Mouse (Mus musculus) thymus, postnatal 36 days (tissue): ENCODE data around the gene Cnst.

Experiments
- DNase-seq, 2 experiments: peaks; one replicate each; pipeline ENCODE4 v3.0.0; 2022; ENCODE audit warnings: mixed read lengths in 2 of 2

Cnst gene

DNA sequence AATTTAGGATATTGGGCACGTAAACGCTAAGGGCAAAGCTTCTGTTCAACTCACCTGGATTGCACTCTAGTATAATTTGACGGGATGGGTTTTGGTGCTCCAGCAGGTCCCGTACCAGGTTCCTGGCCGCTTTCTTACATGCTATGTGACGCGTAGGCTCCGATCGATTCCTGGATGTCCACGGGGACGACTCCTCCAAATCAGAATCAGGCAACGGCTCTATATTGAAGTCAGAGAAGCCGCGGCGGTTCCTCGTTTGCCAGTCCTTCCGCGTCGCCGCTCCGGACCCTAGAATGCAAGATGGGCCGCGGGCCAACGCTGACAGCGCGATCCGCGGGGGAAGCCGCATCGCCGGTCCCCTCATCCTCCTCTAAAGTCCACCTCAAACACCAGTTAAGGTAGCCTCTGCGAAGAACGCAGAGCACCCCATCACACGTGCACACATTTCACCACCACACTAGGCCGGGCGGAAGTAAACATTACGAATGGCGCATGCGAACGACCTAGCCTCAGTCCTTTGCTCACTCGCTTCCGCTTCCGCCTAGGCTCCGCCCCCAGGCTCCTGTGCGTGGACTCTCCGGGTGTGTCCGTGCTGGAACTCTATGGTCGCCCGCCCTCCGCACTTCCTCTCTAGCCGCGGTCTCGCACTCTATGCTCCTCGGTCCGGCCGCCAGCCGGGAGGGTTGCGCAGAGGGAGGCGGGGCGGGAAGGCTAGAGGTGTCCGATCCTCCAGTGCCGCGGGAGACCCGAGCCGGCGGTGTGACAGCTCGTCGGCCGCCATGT is at the start of gene Cnst, which contains the start of gene Tfb2m:
Gene Cnst, plus strand, starts transcription at position 603 of the 783 bp plus-strand sequence.
Gene Tfb2m, minus strand, starts transcription at position 500 of the 783 bp plus-strand sequence.
- DNase-seq = peak; percentile 98

DNA sequence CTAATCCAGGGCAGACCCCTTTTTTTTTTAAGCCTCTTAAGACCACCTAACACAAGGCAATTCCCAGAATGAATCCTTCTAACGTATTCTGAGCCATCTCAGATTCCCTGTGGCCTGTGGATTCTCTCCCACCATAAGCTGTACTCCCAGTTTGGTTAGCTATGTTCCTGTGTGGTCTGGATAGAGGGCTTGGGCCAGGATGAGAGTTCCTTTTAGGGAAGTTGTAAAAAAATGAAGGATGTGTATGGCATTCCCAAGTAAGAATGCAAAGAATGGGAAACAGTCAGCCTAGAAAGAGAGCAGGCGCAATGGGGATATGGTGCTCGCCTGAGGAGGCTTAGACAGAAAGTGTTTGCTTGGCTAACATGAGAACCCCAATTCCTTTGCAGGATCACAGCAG is 46.9 kb upstream of the Cnst start:
- DNase-seq = no peak

DNA sequence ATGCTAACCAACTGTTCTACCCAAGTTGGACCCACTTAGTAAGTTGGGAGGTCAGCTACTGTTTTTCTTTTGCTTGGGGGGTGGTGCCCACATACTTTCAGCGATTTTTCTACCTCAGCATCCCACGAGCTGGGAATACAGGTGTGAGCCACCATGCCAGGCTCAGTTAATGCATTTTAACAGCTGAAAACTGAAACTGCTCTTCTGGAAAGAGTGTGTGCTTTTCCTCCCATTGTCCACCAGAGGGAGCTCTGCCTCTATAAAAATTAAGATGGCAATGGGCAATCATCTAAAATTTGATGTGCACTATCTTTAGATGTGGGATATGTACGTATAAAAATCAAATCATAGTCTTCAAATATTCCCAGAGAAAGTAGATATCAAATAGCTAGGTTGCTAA is 43.6 kb upstream of the Cnst start:
- DNase-seq = no peak

GRCm38 (mm10) chr1:179506530-179507315 is 39.4 kb upstream of the Cnst start:
- peak; percentile 15 to 21 for DNase-seq

- DNase-seq = no peak
These were observed 35.4 kb upstream of the Cnst start for GRCm38 (mm10) chr1:179510546-179511340.

GRCm38 (mm10) chr1:179511895-179512294 is 34.3 kb upstream of the Cnst start:
- no peak for DNase-seq

DNA sequence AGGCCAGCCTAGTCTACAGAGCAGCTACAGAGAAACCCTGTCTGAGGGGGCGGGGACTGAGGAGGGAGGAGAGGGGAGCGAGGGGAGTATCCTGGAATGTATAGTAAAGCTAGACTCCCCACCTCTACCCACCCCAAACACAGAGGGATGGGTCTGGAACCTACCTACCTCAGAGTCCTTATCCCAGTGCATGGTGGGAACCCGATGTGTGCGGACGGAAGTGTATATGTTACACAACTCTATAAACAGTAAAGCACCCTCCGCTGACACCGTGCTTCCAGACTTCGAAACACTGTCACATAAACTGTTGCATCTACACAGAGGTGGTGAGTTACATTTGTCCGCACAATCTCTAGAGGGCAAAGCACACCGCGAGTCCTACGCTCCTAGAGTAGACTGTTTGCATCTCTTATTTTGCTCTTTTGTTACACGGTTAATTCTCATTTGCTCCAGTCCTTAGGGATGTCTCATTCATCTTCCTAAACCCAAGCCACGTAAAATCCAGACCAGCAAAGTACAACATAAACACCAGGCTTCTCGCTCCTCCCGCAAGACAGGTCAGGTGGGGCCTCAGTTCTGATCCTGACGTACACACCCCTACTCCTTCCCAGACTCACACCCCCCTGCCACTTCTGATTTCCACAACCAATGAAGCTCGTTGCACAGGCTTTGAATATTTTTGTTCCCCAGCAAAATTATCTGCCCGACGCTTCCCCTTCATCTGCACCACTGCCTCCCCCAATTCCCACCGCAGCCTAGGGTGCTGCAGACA is 29.0 kb upstream of the Cnst start:
- DNase-seq = peak; percentile 27 to 33

DNA sequence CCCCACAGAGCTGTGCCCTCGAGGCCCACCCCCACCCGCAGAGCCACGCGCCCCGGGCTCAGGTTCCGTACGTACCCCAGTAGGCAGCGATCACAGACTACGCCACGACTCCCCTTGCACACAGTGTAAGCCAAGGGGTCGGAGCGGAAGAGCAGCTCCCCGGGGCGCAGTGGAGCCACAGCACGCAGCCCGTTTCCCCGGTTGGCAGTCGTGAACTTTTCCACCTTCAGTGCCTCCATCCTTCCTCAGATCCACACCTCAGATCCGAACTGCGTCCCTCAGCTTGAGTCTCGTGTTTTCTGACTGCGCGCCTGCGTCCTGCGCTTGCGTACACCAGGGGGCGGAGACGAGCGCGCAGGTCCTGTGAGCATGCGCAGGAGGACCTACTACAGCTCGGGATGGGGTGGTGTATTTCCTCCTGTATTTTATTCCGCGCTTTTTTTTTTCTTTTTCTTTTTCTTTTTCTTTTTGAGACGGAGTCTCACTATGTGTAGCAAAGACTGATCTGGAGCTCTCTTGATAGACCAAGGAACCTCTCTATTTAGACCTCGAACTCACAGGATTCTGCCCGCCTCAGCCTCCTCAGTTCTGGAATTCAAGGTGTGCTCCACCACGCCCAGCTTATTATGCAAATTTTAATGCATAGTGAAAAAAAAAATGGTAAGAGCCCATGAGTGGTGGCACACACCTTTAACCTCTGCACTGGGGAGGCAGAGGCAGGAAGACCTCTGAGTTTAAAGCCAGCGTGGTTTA is 28.3 kb upstream of the Cnst start, which contains the start of gene Smyd3:
Gene Smyd3, minus strand, starts transcription at position 329 of the 753 bp plus-strand sequence.
- peak; percentile 87 to 88 for DNase-seq

- DNase-seq = peak; percentile 29 to 55
These were observed 26.3 kb upstream of the Cnst start for GRCm38 (mm10) chr1:179519901-179520300.

- no peak for DNase-seq
These were observed 7.1 kb upstream of the Cnst start for GRCm38 (mm10) chr1:179539054-179539453.

GRCm38 (mm10) chr1:179539887-179540286 is 6.3 kb upstream of the Cnst start:
- DNase-seq = no peak

DNA sequence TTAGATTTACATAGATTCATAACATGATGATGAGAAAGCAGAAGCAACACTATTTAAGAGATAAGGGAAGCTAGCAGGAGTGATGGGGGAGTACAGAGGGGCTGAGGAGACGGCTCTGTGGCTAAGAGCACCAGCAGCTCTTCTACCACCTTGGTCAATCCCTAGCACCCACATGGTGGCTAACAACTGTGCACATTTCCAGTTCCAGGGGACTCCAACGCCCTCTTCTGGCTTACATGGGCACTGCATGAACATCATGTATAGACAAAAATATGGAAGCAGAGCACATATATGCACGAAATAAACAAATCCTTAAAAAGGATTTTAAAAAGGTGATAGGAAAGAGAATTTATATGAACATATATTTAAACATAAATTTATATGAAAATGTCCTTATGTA is 4.7 kb upstream of the Cnst start:
- no peak for DNase-seq

GRCm38 (mm10) chr1:179546551-179546917 is 364 bp downstream of the Cnst start:
- no peak for DNase-seq

DNA sequence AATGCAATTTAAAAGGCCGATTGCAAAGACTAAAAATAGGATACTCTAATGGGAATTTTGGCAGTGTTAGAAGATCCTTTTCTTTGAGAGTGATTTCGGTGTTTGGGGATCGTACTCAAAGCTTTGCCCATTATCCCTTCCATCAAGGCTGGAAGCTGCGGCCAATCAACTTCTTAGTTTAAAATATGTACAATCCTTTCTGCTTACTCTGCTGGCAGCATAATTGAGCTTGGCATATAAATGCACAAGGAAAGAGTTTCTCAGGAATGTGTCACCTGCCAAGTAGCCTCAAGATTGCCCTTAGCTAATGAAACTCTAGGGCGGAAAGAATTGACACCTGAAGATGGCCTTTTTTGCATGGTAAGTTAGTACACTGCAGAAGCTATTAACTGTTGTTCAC is 1.0 kb downstream of the Cnst start:
- DNase-seq = no peak

DNA sequence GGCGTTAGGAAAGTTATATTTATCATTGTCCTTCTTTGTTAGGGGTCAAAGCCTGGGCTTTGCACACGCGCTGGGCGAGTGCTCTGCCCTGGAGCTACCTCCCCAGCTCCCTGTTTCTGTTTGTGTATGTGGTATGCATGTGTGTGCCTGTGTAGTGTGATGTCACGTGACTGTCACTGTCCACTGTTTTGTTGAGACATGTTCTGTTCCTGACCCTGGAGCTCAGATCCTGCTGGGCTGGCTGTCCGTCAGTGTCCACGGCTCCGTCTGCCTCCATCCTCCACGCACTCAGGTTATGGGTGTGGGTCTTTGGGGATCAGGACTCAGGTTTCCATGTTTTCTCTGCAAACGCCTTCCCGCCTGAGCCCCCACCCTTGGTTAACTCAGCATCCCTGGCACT is 2.0 kb downstream of the Cnst start:
- DNase-seq = peak in 1 of 2 experiments; percentile 12

GRCm38 (mm10) chr1:179548996-179549752 is 3.0 kb downstream of the Cnst start:
- DNase-seq = peak in 1 of 2 experiments; percentile 33

DNA sequence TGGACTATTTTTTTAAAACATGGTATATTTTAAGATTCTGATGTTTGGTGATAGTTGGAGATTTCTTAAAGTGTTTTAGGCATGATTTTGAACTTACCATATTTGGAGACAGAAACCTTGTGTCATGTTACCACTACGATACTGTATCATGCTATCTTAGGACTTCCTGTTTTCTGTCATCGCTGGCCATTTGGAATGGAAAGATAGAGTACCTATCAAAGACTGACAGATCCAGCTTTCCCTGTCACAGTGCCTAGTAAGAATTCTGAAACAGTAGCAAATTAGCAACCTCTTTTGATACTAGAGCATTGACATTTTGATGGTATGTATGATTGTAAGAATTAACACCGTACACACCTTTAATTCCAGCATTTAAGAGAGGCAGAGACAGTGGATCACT is 5.2 kb downstream of the Cnst start:
- no peak for DNase-seq

GRCm38 (mm10) chr1:179551921-179552320 is 5.8 kb downstream of the Cnst start:
- DNase-seq = no peak

DNA sequence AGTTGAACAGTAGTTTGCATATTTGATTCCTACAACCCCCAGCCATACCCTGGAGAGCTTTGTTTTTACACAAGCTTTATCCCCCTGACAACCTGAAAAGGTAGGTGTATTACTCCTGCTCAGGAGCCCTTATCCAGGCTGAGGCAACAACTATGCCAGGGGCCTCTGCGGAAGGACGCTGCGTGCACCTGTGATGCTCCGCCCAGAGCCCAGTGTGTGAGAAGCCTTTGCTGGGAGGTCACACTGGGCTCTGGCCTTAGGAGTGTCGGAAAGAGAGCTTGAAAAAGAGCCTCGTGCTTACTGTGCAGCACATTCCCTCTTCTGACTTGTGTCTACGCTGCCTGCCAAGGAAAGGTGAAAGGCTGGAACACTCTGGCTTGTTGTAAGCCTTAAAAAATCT is 6.6 kb downstream of the Cnst start:
- no peak for DNase-seq

DNA sequence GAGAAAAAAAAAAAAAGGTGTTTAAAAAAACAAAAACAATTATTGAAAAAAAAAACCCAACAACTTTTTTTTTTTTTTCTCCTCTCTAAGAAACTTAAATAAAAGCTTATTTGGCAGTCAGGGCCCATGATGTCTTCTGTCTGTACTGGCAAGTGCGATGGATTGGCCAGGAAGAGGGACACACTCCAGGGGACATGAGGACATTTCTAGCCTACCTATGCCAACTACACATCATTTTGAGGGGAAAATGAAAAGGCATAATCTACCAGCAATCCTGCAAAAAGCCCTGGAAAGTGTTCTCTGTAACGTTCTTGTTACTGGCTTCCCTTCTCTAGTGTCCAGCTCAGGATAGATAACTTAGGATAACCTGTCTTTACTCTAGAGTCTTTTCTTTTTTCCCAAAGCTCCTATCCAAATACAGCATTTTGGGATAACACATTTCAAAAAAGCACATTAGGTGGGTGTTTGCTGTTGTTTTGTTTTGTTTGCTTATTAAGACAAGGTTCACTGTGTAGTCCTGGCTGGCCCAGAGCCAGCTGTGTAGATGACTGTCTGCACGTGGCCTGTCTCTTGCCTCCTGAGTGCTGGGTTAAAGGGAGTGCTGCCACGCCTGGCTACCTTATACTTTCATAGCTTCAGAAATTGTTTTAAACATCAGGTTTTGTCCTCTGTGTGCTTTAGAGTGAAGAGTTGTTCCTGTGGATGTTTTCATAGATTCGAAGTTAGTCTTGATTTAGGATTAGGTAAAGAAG is 7.2 kb downstream of the Cnst start:
- no peak for DNase-seq
